Mouse (Mus musculus): ENCODE data around the gene Ncoa5.

DNA sequence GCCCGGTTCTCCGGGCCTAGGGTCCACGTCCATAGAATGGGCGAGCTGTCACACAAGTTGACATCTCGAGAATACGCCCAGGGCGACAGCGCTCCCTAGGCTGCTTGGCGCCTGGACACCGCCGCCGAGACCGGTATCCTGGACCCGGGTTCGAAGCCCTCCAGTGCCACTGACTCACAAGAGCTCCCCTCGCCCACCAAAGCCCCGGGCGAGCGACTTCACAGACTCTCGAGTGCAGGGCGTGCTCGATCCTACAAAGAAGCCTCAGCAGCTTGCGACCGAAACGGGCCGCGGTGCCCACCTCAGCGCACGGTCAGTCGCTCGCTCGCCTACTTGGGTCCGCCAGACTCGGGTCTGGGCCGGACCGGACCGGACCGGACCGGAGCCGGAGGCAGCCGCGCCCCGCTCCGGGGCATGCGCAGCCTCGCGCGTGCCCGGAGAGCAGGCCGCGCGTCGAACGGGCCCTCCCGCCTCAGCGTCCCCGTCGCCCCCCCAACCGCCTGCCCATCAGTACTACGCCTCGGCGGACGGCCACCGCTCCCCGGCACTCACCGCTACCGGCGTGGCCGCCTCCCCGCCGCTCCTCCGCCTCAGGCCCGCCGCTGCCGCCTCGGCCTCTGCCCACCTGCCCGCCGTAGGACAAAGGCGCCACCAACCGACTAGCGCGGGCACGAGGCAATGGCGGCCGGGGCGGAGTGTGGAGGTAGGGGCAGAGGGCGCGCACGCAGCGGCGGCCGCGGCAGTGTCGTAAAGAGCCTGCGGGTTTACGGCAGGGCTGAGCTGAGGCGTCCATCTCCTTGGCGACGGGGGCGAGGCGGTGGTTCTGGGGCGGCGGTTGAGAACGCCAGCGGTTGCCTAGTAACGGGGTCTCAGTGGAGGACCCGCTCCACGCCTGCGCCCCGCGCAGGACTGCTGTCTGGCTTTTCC, at the start of gene Ncoa5:
- no peak for TF ChIP-seq CTCF (IDR thresholded peaks at IDR 0.05; ENCODE audit: insufficient read depth, low read depth, low read length)
- TF ChIP-seq POLR2A (IDR thresholded peaks at IDR 0.05; ENCODE audit: insufficient read depth, low read depth, low read length) = peak; percentile 84

All from olfactory bulb, adult 2 months (tissue).